Mouse (Mus musculus) midbrain, embryonic 10.5 days (tissue): Measurements from ENCODE around the gene Nr2e1. TPM values are rescaled to one million over a fixed set of nuclear protein-coding genes. Genes with fewer than 3 reads are reported as not detected.

Experiments
- DNase-seq: peaks from one replicate; pipeline ENCODE4 v3.0.0-alpha.2; 2017; ENCODE audit warnings: low spot score
- H3K27ac ChIP-seq: fragments of 300-500 bp; sonication (generic); replicated peaks from 2 replicates; pipeline ENCODE4 v1.5.1; 2016; ENCODE audit warnings: mild to moderate bottlenecking
- H3K27me3 ChIP-seq: fragments of 300-500 bp; sonication (generic); 2 replicates; pipeline ENCODE4 v1.6.1; 2016; ENCODE audit warnings: low read depth, mild to moderate bottlenecking; ENCODE audit not compliant: poor library complexity, severe bottlenecking
- H3K36me3 ChIP-seq: fragments of 300-500 bp; sonication (generic); 2 replicates; pipeline ENCODE4 v1.6.1; 2016; ENCODE audit warnings: mild to moderate bottlenecking, moderate library complexity
- H3K4me1 ChIP-seq: fragments of 300-500 bp; sonication (generic); 2 replicates; pipeline ENCODE4 v1.6.1; 2016
- H3K4me3 ChIP-seq: fragments of 300-500 bp; sonication (generic); 2 replicates; pipeline ENCODE4 v1.5.1; 2016; ENCODE audit warnings: mild to moderate bottlenecking, moderate library complexity
- H3K9me3 ChIP-seq: fragments of 300-500 bp; sonication (generic); replicated peaks from 2 replicates; pipeline ENCODE4 v1.6.1; 2016; ENCODE audit warnings: mild to moderate bottlenecking
- WGBS: fragments of 180-500 bp; shearing (Covaris S2); methylation state at CpG from one replicate; pipeline ENCODE4 v1.1.7; 2016; 5-methylcytosine and 5-hydroxymethylcytosine counted together
- polyA plus RNA-seq: library from polyadenylated mRNA; unstranded; fragments of >200 nt; fragmentation: Nextera tagmentation; extraction: Ambion mirVana; gene quantifications from 2 replicates; pipeline ENCODE4 v1.2.1, GENCODE M21; 2016

The Nr2e1 gene
- polyA plus RNA-seq, 1 experiment from 2014 or later: 25.3 TPM

DNA sequence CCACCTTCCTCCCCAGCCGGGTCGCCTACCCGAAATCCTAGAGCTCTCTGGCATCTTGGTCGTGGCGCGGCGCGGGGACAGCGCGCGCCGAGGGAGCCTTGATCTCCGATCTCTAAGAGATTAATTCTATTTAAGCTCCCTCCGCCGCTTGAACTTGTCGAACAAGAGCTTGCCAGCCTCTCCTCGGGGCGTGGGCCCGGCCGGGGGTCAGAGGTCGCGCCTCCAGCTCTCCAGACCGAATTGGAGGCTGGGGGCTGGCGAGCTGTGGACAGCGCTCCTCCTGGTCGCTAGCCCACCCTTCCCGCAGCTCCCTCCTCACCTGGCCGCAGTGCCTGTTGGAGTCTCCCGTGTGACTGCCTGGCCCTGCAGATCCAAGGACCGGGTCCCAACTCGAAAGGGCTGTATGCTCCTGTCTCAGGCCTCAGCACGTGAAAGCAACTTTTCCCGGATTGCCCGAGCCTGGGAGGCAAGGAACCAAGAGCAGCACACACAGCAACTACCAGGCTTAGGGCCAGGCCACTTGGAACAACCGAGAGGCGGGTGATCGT lies 1.1 kb upstream of the Nr2e1 start:
- H3K4me3 ChIP-seq: peak overlapping the region; percentile 67
- peak; percentile 85 for DNase-seq
- peak overlapping the region; percentile 87 for H3K27ac ChIP-seq
- H3K9me3 ChIP-seq: peaks cover 4% of the 10 kb centered on the region; the same call in 1 of the 2 replicates
- under 1% methylated on average over 37 of the region's 37 CpGs for WGBS
- peaks cover 3% of the 10 kb centered on the region; the same call in 1 of the 2 replicates for H3K36me3 ChIP-seq
- H3K4me1 ChIP-seq: peaks cover 83% of the 10 kb centered on the region
- H3K27me3 ChIP-seq: peaks cover 100% of the 10 kb centered on the region

DNA sequence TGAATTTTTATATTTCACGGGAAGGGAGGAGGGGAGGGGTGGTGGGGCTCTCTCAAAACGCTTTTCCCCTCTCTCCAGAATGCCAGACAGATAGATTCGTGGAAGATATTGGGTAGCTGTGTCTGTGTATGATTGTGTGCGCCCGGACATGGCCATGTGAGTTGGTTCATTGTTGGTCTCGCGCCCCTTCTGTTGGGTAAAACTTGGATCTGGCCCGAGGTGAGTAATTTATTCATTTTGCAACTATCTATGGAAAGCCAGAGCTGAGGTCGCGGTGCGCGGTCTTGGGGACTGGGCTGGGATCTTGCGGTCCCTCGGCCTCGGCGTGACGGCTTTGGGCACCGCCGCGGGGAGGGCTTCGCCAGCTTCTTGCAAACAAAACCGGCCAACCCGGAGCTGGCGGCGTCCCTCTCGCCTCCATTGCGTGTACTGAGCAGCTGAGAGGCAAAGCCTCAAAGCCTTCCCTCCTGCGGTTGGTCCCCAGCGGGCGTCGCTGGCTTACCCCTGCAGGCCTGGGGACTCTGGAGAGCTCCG lies 537 bp upstream of the Nr2e1 start:
- WGBS: under 1% methylated on average over 32 of the region's 32 CpGs
- Histone ChIP-seq H3K27ac (peak overlapping the region; percentile 87), H3K36me3 (peaks cover 3% of the 10 kb centered on the region; the same call in 1 of the 2 replicates), H3K4me3 (peak overlapping the region; percentile 67), H3K27me3 (peaks cover 100% of the 10 kb centered on the region), H3K9me3 (peaks cover 4% of the 10 kb centered on the region; the same call in 1 of the 2 replicates), H3K4me1 (peaks cover 84% of the 10 kb centered on the region)
- no peak for DNase-seq

DNA sequence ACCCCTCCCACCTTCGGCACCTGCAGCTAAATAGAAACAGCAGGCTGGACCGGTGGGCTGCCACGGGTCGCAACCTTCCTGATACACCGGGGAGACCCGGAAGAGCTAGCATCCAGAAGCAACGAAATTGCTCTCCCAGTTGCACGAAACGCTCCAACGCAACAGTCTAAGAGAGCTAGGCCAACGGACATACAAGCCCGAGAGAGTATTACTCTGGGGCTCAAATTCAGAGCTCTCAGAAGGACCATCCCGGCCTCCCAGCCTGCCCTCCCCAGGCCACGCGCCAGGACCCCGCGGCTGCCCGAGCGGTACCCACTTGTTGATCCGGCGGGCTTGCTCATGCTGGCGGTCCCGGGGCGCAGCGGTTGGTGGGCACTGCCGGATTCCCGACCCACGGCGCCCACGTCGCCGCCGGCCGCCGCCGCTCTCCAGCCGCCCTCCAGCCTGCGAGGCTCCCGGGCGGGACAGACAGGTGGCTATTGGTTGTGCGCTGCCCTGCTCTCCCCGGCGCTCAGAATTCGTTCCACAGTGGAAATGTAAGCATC lies 794 bp downstream of the Nr2e1 start:
- peak overlapping the region; percentile 67 for H3K4me3 ChIP-seq
- H3K27ac ChIP-seq: peak overlapping the region; percentile 87
- peaks cover 3% of the 10 kb centered on the region; the same call in 1 of the 2 replicates for H3K36me3 ChIP-seq
- WGBS: under 1% methylated on average over 44 of the region's 44 CpGs
- H3K9me3 ChIP-seq: peaks cover 4% of the 10 kb centered on the region; the same call in 1 of the 2 replicates
- DNase-seq: peak; percentile 71
- H3K27me3 ChIP-seq: peaks cover 100% of the 10 kb centered on the region
- H3K4me1 ChIP-seq: peaks cover 84% of the 10 kb centered on the region

DNA sequence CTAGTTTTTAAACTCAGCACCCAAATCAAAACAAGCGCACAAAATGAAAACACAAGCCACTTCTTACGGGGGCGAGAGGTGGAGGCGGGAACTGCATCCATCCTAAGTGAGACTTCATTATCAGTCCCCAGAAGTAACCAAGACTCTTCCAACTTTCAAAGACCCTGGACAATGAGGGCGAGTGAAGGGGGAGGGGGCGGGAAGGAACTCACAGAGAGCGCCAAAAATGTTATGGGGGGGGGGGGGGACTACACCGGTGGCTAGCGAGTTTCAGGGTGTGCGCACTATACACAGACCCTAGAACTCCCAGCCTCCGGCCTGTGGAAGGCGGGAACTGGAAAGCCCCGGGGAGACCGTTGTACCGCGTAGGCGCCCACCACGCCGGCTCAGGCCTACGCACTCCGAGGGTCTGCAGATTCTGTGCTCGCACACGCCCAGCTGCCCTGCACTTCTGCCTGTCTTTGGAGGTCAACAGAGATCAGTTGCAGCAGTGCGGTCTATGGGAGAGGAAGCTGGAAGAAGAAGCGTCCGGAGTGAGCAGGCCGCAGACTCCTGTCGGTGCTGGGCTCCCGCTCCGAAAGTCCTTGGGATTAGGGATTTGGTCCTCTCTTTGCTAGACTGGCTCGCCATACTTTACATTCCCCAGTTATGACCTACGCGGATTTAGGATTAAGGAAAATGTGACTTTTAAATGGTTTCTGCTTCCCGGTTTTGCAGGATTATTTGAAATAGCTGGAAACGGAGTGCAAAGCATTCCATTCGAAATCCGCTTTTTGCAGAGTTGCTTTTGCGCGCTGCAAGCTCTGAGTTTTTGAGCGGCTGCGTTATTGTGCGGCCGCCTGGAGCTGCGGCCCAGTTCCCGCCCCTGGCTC lies 1.5 kb downstream of the Nr2e1 start:
- Histone ChIP-seq H3K4me3 (peak overlapping the region; percentile 67), H3K27me3 (peaks cover 100% of the 10 kb centered on the region), H3K4me1 (peaks cover 83% of the 10 kb centered on the region), H3K36me3 (peaks cover 3% of the 10 kb centered on the region; the same call in 1 of the 2 replicates), H3K27ac (peak overlapping the region; percentile 87), H3K9me3 (peaks cover 4% of the 10 kb centered on the region; the same call in 1 of the 2 replicates)
- under 1% methylated on average over 45 of the region's 45 CpGs for WGBS
- DNase-seq: peak; percentile 74

DNA sequence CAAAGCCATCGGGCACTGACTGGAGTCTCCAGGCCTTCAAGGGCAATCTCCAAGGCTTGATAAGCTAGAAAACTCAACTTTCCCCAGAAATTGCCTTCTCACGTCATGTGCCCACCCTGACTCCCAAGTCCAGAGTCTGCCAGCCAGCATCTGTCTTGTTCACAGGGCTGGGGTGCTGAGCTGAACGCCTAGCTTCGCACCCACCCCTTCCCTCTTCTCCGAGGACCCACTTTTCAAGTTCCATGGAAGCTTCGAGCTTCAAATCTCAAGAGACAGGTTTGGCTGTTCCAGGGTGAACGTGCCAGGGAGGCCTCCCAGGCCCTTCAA lies 2.5 kb downstream of the Nr2e1 start:
- peaks cover 81% of the 10 kb centered on the region for H3K4me1 ChIP-seq
- WGBS: 1% methylated on average over 7 of the region's 7 CpGs
- DNase-seq: peak; percentile 55

DNA sequence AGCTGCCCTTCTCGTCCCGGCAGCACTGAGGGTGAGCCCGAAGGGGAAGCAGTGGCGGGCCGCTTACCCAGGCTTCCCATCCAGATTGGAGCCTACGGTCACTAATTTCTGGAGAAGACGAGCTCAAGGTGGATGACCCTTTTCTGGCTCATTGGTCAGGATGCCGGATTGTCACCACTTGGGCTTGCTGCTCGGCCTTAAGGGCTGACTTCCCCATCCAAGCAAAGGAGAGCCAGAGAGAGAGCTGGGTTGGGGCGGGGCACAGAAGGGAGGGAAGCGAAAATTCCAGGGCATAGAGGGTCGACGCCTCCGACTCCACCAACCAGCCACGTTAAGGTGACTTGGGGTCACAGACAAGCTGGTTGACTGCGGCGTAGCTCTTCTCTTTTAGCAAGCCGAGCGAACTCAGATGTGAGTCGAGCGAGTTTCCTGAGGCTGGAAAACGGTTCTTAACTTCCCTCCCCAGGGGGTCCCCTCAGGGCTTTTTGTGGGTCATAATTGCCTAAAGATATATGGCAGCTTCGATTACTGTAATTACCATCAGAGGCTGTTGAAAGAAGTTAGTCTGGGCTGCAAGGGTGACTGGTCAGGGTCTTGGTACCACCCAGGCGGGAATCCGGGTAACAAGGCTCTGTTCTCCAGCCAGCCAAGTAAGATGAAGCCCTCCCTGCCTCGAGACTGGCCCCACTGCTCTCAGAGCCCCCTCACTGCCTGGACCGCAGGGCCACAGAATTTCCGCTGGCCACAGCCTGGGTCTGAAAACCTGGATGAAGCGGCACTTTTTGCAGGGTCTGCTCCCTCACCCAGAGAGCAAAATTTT lies 3.1 kb downstream of the Nr2e1 start:
- WGBS: under 1% methylated on average over 29 of the region's 29 CpGs
- Histone ChIP-seq H3K27ac (peak overlapping the region; percentile 82), H3K4me3 (peak overlapping the region; percentile 67), H3K36me3 (peaks cover 4% of the 10 kb centered on the region; the same call in 1 of the 2 replicates), H3K4me1 (peaks cover 78% of the 10 kb centered on the region), H3K9me3 (no peaks in the 10 kb centered on the region), H3K27me3 (peaks cover 100% of the 10 kb centered on the region)
- no peak for DNase-seq

More for the DNA sequence above, 2.5 kb downstream of the Nr2e1 start:
- Histone ChIP-seq H3K36me3 (peaks cover 4% of the 10 kb centered on the region; the same call in 1 of the 2 replicates), H3K27ac (peak overlapping the region; percentile 82), H3K9me3 (no peaks in the 10 kb centered on the region), H3K4me3 (peak overlapping the region; percentile 67), H3K27me3 (peaks cover 100% of the 10 kb centered on the region)

DNA sequence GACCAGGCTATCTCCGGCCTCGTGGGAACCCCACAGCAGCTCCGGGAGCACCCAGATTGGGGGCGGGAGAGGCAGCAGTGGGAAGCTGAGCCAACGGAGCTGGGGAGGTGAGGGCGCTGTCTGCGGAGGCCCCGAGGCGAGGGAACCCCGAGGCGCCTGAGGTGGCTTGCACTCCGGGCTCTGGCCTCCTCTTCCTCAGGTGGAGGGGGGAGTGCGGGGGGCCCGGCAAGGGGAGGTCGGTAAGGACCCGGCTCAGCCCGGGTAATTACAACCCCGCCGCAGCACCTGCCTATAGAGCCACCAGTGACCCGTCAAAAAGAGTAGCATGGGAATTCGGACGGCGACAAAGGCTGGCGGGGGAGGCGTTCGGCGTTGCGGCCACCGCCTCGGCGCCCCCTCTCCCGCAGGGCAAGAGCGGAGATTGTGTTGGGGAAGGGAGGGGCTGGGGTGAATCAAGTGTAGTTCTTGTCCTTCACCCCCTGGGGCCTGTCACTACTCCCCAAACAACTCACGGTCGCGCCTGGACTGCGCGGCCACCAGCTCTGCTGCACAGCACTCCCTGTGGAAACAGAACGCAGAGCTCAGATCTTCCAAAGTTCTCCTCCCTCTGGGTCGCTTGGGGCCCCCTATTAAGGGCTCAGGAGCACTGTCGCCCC lies 3.8 kb downstream of the Nr2e1 start:
- Histone ChIP-seq H3K27me3 (peaks cover 100% of the 10 kb centered on the region), H3K36me3 (peaks cover 4% of the 10 kb centered on the region; the same call in 1 of the 2 replicates), H3K9me3 (no peaks in the 10 kb centered on the region), H3K4me1 (peaks cover 77% of the 10 kb centered on the region), H3K4me3 (peak overlapping the region; percentile 67), H3K27ac (peak overlapping the region; percentile 82)
- DNase-seq: peak; percentile 74
- WGBS: under 1% methylated on average over 41 of the region's 41 CpGs

DNA sequence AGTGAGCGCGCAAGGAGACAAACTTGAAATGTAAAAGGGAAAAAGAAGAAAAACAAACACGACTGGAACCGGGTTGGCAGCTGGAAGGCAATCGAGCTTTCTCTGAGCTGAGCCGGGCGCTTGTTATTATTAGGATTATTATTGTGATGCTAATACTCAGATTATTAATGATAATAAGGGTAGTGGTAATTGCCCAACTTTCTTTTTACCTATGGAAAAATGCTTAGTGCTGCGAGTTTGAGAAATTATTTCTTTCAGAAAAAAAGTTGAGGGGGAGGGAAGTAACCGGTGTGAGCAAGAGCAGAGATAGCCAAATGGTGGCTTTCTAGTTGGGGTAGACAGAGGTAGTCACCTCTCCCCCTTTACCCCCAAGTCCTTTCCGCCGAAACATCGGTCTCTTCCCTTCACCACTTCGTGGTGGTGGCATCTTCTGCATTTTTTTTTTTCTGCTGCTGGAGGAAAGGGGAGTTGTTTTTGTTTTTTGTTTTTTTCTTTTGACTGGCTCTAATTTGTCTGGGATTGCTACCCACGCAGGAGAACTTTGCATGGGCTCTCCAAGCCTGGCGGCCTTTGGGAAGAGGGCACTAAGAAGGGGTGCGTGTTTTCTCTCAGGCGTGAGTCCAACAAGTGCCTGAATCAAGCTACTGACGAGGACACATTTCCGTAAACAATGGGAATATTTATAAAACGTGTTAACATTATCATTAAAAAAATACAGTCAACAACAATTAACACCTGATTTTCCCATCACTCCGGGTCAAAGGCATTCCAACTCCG lies 4.5 kb downstream of the Nr2e1 start:
- Histone ChIP-seq H3K4me1 (peaks cover 72% of the 10 kb centered on the region), H3K27ac (peak overlapping the region; percentile 82), H3K27me3 (peaks cover 100% of the 10 kb centered on the region), H3K36me3 (peaks cover 4% of the 10 kb centered on the region; the same call in 1 of the 2 replicates), H3K9me3 (no peaks in the 10 kb centered on the region), H3K4me3 (peak overlapping the region; percentile 67)
- under 1% methylated on average over 22 of the region's 22 CpGs for WGBS
- DNase-seq: peak; percentile 34

DNA sequence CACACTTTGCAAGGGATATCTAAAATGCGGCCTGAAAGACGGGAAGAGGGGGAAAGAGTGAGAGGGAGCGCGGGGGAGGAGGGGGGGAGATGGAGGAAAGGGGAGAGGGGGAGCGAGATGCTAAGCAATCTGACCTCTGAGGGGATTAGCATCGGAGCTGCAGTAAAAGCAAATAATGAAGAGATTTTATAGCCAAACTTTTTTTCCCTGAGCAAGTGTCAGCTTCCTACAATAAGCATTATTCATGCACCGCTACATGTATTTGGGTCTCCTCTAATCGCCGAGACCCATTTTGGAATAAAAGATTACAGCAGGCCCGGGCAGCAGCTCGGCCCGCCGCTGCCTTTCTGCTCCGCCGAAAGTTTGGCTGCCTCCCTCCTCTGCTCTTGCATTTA lies 5.2 kb downstream of the Nr2e1 start:
- peak overlapping the region; percentile 67 for H3K4me3 ChIP-seq
- DNase-seq: peak; percentile 61
- H3K9me3 ChIP-seq: no peaks in the 10 kb centered on the region
- no peak overlapping the region for H3K27ac ChIP-seq
- WGBS: 2% methylated on average over 15 of the region's 15 CpGs
- peaks cover 4% of the 10 kb centered on the region; the same call in 1 of the 2 replicates for H3K36me3 ChIP-seq
- peaks cover 100% of the 10 kb centered on the region for H3K27me3 ChIP-seq
- H3K4me1 ChIP-seq: peaks cover 74% of the 10 kb centered on the region

DNA sequence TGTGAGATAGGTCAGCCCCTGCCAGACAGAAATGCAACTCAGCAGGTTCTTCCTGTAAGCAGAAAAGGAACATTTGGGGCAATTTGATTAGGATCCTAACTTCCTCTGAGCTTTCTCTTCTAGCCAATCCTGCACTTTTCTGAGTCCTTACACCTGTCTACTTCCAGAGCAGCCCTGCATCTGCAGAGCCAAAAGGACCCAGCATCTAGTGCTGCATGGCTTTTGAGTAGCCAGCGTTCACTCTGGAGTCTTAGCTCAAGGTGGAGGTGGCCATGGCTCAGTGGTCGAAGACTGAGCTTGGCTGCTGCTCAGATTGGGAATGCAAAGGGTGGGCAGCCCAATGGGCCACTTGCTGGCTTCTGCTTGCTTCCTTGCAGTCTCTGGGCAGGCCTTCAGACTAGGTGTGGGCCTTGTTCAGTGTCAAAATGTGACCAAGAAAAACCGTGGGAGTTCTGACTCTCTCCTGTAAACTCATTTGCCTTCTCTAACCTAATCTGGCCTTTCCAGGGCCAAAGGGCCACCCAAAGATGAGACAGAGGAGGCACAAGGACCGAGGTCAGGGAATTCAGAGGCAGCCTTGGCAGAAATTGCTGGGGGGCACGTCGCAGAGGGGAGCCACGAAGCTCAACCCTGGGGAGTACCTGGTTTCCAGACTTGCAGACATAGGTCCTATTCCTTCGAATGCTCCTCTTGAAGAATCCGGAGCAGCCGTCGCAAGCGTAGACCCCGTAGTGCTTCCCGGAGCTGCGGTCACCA lies 5.7 kb downstream of the Nr2e1 start:
- peaks cover 100% of the 10 kb centered on the region for H3K27me3 ChIP-seq
- peaks cover 5% of the 10 kb centered on the region; the same call in 1 of the 2 replicates for H3K36me3 ChIP-seq
- H3K27ac ChIP-seq: peak overlapping the region; percentile 49
- H3K4me3 ChIP-seq: peak overlapping the region; percentile 67
- H3K4me1 ChIP-seq: peaks cover 74% of the 10 kb centered on the region
- WGBS: under 1% methylated on average over 15 of the region's 15 CpGs
- no peaks in the 10 kb centered on the region for H3K9me3 ChIP-seq
- DNase-seq: no peak
